Mouse (Mus musculus) T-cell, adult 66 days (primary cell): ENCODE results near the gene Olfr167. TPM values are rescaled to one million over a fixed set of nuclear protein-coding genes. Genes with fewer than 3 reads are reported as not detected.

ENCODE experiments used
- total RNA-seq, 2 experiments: library from RNA; stranded (reverse); gene quantifications; 3 replicates in 1 of 2; 4 replicates in 1 of 2; pipeline ENCODE4 v1.2.4; 2023

Gene Olfr167
- total RNA-seq = not detected

GRCm38 (mm10) chr16:19522166-19522565 is at the start of gene Olfr167:
Gene Olfr167, minus strand, starts transcription at chr16:19522266.

GRCm38 (mm10) chr16:19571709-19572108 is 49.6 kb upstream of the Olfr167 start, which contains the start of gene Olfr169:
Gene Olfr169, minus strand, starts transcription at chr16:19571809.

GRCm38 (mm10) chr16:19535455-19535854 is 13.4 kb upstream of the Olfr167 start, which contains the start of gene Olfr168:
Gene Olfr168, minus strand, starts transcription at chr16:19535555.

GRCm38 (mm10) chr16:19483394-19483793 is 38.7 kb downstream of the Olfr167 start, which contains the start of gene Olfr166:
Gene Olfr166, plus strand, starts transcription at chr16:19483694.

Other genes with a start within 250 kb of the Olfr167 start
- not detected for gene Olfr164, start 208.2 kb downstream of the Olfr167 start, total RNA-seq
- not detected for gene Olfr165, start 99.1 kb downstream of the Olfr167 start, total RNA-seq
- not detected for gene Olfr166, start 38.6 kb downstream of the Olfr167 start, total RNA-seq
- not detected for gene Olfr168, start 13.3 kb upstream of the Olfr167 start, total RNA-seq
- gene Olfr169, start 49.5 kb upstream of the Olfr167 start, total RNA-seq = not detected
- gene Olfr170, start 89.6 kb upstream of the Olfr167 start, total RNA-seq = not detected
- gene Olfr171, start 107.7 kb upstream of the Olfr167 start, total RNA-seq = not detected
- gene Lamp3, start 184.1 kb upstream of the Olfr167 start, total RNA-seq = not detected
- 10 to 100 TPM; 15.8 to 21.2 TPM for gene B3gnt5, start 237.9 kb upstream of the Olfr167 start, total RNA-seq